Mouse (Mus musculus) forebrain, embryonic 16.5 days (tissue): ENCODE results near the gene Lhpp. TPM values are rescaled to one million over a fixed set of nuclear protein-coding genes. Genes with fewer than 3 reads are reported as not detected.
A peak's percentile ranks its signal among the peaks of the same experiment; 100 is the strongest.

Source experiments
- ATAC-seq: fragments of 200-750 bp; cut with Nextera tagmentation; 2 replicates; pipeline ENCODE4 v1.8.0; 2017; ENCODE audit warnings: mild to moderate bottlenecking, moderate library complexity
- H3K27ac ChIP-seq: fragments of 300-500 bp; sonication (generic); 2 replicates; pipeline ENCODE4 v1.5.1; 2014; ENCODE audit warnings: low read length, control low read depth
- H3K27me3 ChIP-seq: fragments of 300-500 bp; sonication (generic); replicated peaks from 2 replicates; pipeline ENCODE4 v1.6.1; 2014; ENCODE audit warnings: low read length; ENCODE audit not compliant: control insufficient read depth, insufficient read depth
- H3K36me3 ChIP-seq: fragments of 300-500 bp; sonication (generic); 2 replicates; pipeline ENCODE4 v1.6.1; 2014; ENCODE audit not compliant: control insufficient read depth, insufficient read depth
- H3K4me1 ChIP-seq: fragments of 300-500 bp; sonication (generic); replicated peaks from 2 replicates; pipeline ENCODE4 v1.6.1; 2014; ENCODE audit warnings: low read length; ENCODE audit not compliant: control insufficient read depth, insufficient read depth
- H3K4me2 ChIP-seq: fragments of 300-500 bp; sonication (generic); 2 replicates; pipeline ENCODE4 v1.6.1; 2014; ENCODE audit warnings: mild to moderate bottlenecking, low read length, control low read depth
- H3K4me3 ChIP-seq: fragments of 300-500 bp; sonication (generic); replicated peaks from 2 replicates; pipeline ENCODE4 v1.5.1; 2014; ENCODE audit warnings: mild to moderate bottlenecking, low read length, control low read depth
- H3K9ac ChIP-seq: fragments of 300-500 bp; sonication (generic); replicated peaks from 2 replicates; pipeline ENCODE4 v1.6.1; 2014; ENCODE audit warnings: low read depth, low read length, control low read depth
- H3K9me3 ChIP-seq: fragments of 300-500 bp; sonication (generic); 2 replicates; pipeline ENCODE4 v1.6.1; 2016; ENCODE audit warnings: low read length; ENCODE audit not compliant: control insufficient read depth
- WGBS: fragments of 180-500 bp; shearing (Covaris S2); extraction: QIAGEN DNeasy Blood & Tissue Kit; methylation state at CpG from one replicate; pipeline ENCODE4 v1.1.7; 2014; 5-methylcytosine and 5-hydroxymethylcytosine counted together
- polyA plus RNA-seq: library from polyadenylated mRNA; unstranded; fragments of >200 nt; fragmentation: Nextera tagmentation; extraction: Ambion mirVana; gene quantifications from 2 replicates; pipeline ENCODE4 v1.2.1, GENCODE M21; 2015

The Lhpp gene
- polyA plus RNA-seq, 1 experiment from 2014 or later = 31.2 TPM

DNA sequence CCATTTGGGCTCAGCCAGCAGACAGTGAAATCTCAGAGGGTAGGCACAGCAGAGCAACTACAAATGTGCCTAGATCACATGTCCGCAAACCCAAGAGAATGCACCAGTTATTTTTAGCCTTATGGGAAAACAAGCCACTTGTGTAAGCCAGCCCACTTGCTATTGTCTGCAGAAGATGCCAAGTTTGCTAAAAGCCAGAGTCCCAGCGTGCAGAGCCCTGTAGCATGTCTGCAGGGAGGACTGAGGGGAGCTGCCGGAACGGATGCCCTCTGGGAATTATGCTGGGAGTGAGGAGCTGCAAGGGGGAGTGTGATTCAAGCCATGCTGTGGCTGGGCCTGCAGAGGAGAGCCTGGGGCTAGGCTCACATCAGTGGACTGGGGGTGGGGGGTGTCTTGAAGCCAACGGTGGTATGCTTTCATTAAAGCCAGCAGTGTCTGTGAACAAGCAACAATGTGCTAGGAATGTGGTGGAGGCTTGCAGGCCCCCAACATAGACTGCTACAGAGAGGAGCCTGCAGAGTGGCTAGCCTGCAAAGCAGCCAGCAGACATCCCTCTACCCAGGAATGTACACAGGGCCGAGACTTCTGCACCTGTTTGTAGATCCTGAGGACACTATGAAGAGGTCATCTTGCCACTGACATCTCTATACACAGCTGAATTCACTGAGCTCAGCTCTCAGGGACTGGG is 103.9 kb downstream of the Lhpp start:
- Histone ChIP-seq H3K9ac (peak overlapping the region; percentile 30), H3K4me1 (peaks cover 22% of the 10 kb centered on the region), H3K27ac (peak overlapping the region; percentile 76), H3K4me2 (no peak overlapping the region), H3K27me3 (no peaks in the 10 kb centered on the region), H3K4me3 (no peak overlapping the region), H3K36me3 (no peaks in the 10 kb centered on the region), H3K9me3 (no peaks in the 10 kb centered on the region)
- WGBS = 15% methylated on average over 6 of the region's 6 CpGs
- peak; percentile 73 for ATAC-seq

DNA sequence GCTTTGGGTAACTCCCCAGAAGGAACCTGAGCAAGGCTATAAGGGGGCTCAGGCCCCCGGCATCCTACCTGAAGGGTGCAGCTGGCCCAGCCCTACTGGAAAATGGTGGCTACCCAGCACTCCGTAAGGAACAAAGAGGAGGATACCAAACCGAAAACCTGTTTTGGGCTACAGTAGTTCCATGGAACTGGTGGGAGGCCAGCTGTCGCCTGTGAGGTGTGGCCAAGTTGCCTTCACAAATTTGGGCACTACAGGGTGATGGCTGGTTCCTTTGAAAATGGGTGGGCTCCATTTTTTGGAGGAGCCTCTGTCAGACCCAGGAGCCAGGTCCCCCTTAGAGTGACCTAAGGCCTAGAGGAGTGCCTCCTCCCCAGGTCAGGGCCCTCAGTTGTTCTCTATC is 104.8 kb downstream of the Lhpp start:
- peaks cover 26% of the 10 kb centered on the region for H3K4me1 ChIP-seq
- no peak overlapping the region for H3K4me2 ChIP-seq
- ATAC-seq = no peak
- H3K27me3 ChIP-seq = no peaks in the 10 kb centered on the region
- WGBS = 89% methylated on average over 4 of the region's 4 CpGs
- peak overlapping the region; percentile 76; the same call in 1 of the 2 replicates for H3K27ac ChIP-seq
- H3K9ac ChIP-seq = no peak overlapping the region
- H3K36me3 ChIP-seq = no peaks in the 10 kb centered on the region
- H3K4me3 ChIP-seq = no peak overlapping the region
- no peaks in the 10 kb centered on the region for H3K9me3 ChIP-seq

DNA sequence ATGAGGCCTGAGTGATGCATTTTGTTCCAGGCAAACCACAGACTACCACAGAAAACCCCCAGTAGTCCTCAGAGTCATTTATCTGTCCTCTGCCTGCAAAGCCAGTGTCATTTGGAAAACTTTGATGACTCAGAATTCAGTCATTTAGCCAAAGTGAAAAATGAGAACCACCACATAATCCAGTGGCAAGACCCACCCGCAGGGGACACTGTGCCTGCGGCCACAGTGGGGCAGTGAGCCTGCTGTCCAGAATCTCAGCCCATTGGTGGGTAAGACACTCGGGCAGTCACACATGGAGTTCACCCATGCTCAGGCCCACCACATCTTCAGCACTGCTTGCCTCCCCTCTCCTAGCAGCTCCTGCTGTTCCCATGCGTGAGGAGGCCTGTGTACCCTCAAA is 109.1 kb downstream of the Lhpp start:
- H3K27me3 ChIP-seq = no peaks in the 10 kb centered on the region
- no peak overlapping the region for H3K4me3 ChIP-seq
- no peak overlapping the region; the same call in 1 of the 2 replicates for H3K27ac ChIP-seq
- H3K9me3 ChIP-seq = no peaks in the 10 kb centered on the region
- H3K9ac ChIP-seq = no peak overlapping the region
- 85% methylated on average over 4 of the region's 4 CpGs for WGBS
- peaks cover 36% of the 10 kb centered on the region for H3K4me1 ChIP-seq
- no peak overlapping the region for H3K4me2 ChIP-seq
- ATAC-seq = no peak
- H3K36me3 ChIP-seq = no peaks in the 10 kb centered on the region

DNA sequence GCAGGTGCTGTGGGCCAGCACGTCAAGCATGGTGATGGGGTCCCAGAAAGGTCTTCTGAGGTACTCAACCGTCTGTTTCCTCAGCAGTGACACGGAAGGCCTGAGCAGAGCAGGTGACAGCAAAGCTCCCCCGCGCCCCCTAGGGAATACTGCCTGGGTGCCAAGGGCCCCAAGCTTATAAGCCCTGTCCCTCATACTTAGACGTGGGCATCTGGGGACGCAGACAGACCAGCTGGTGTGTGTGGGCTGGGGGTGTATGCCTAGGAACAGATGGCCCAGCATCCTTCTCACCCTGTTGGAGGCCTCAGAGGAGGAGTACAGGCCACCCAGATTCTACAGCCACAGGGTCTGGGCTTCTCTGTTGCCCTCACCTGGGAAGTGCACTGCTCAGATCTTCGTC is 110.1 kb downstream of the Lhpp start:
- WGBS = 60% methylated on average over 8 of the region's 8 CpGs
- H3K4me3 ChIP-seq = no peak overlapping the region
- peaks cover 34% of the 10 kb centered on the region for H3K4me1 ChIP-seq
- ATAC-seq = peak; percentile 57
- no peaks in the 10 kb centered on the region for H3K36me3 ChIP-seq
- peak overlapping the region; percentile 54 for H3K27ac ChIP-seq
- H3K9me3 ChIP-seq = no peaks in the 10 kb centered on the region
- no peak overlapping the region for H3K9ac ChIP-seq
- no peaks in the 10 kb centered on the region for H3K27me3 ChIP-seq
- H3K4me2 ChIP-seq = no peak overlapping the region

DNA sequence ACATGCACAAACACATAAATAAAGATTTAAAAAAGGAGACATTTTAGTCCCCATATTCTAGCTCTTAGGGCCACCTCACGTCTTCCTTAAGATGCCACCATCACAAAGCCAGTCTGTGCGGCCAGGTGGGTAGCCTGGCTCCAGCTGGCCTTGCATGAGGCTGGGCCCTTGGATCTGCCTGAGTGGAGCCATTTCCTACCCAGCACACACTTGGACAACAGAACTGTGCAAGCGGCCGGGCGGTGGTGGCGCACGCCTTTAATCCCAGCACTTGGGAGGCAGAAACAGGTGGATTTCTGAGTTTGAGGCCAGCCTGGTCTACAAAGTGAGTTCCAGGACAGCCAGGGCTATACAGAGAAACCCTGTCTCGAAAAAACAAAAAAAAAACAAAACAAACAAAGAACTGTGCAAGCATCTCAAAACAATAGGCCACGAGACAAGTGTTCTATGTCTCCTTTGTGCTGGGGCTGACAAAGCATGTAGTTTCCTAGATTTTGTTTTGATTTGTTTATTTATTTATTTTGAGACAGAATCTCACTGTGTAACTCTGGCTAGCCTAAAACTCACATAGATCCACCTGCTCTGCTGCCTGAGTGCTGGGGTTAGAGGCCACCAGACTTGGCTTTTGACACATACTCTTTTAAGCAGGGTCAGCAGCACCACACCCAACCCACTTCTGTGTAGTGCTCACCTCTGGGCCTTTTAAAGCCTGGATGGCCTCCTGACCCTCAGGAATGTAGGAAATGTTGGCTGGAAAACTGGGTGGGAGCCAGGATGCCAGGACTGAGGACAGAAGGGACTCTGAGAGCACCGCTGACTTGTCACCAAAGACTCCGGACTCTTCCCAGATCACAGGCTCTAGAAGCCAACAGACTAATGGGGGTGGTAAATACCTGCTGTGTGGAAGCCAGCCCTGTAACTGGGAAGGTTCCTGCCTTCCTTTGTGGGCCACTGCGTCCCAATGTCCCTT is 112.2 kb downstream of the Lhpp start:
- H3K4me3 ChIP-seq = no peak overlapping the region
- WGBS = 82% methylated on average over 12 of the region's 12 CpGs
- H3K36me3 ChIP-seq = no peaks in the 10 kb centered on the region
- H3K27ac ChIP-seq = no peak overlapping the region; the same call in 1 of the 2 replicates
- H3K27me3 ChIP-seq = no peaks in the 10 kb centered on the region
- ATAC-seq = no peak
- no peaks in the 10 kb centered on the region for H3K9me3 ChIP-seq
- H3K4me2 ChIP-seq = no peak overlapping the region
- peaks cover 36% of the 10 kb centered on the region for H3K4me1 ChIP-seq
- no peak overlapping the region for H3K9ac ChIP-seq

DNA sequence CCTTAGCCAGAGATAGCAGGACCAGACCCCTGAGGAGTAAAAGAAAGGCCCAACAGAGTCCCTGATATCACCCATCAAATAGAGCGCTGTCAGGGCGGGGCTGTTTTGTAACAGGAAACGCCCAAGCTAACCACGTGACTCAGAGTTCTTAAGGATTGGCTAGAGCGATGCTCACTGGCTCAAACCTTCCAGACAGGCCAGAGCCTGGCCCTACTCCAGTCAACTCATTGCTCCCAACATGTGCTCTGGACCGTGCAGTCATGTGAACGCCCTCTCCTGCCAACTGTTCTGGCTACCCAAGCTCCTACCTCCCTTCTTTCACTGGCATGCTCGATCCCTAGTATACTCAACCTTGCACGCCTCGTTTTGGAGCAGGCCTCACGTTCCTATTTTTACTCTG is 113.5 kb downstream of the Lhpp start:
- peak; percentile 68; the same call in 1 of the 2 replicates for ATAC-seq
- Histone ChIP-seq H3K27me3 (no peaks in the 10 kb centered on the region), H3K4me3 (no peak overlapping the region), H3K4me2 (no peak overlapping the region), H3K9me3 (no peaks in the 10 kb centered on the region), H3K36me3 (no peaks in the 10 kb centered on the region), H3K4me1 (peaks cover 36% of the 10 kb centered on the region), H3K9ac (no peak overlapping the region), H3K27ac (no peak overlapping the region)
- WGBS = 68% methylated on average over 11 of the region's 11 CpGs

DNA sequence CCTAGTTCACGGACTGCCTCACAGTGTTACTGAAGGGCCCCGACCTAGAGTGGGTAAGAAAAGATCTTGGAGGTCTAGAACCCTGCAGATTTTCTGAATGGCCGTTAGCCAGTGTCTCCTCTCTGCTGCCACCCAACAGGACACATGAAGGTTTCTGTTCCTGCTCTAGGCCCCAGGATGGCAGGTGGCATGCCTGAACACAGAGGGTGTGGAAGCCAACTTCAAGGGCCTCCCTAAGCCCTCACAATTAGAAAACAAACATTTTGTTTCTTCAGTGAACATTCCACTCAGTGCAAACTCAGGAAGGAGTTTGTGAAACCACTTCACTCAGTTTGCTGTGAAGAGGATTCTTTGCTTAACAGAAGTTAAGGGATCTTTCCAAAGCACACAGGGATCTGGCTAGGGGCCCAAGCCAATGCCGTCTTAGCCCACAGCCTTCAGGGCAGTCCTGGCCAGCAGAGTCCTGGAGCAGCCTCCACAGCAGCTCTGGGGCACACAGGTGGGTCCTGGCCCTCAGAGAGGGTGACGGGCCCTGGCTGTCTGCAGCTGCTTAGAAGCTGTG is 114.1 kb downstream of the Lhpp start:
- H3K27ac ChIP-seq = no peak overlapping the region
- H3K4me2 ChIP-seq = no peak overlapping the region
- no peak overlapping the region for H3K9ac ChIP-seq
- no peak overlapping the region for H3K4me3 ChIP-seq
- 84% methylated on average over 5 of the region's 5 CpGs for WGBS
- no peaks in the 10 kb centered on the region for H3K36me3 ChIP-seq
- no peak for ATAC-seq
- H3K27me3 ChIP-seq = no peaks in the 10 kb centered on the region
- peaks cover 36% of the 10 kb centered on the region for H3K4me1 ChIP-seq
- no peaks in the 10 kb centered on the region for H3K9me3 ChIP-seq

DNA sequence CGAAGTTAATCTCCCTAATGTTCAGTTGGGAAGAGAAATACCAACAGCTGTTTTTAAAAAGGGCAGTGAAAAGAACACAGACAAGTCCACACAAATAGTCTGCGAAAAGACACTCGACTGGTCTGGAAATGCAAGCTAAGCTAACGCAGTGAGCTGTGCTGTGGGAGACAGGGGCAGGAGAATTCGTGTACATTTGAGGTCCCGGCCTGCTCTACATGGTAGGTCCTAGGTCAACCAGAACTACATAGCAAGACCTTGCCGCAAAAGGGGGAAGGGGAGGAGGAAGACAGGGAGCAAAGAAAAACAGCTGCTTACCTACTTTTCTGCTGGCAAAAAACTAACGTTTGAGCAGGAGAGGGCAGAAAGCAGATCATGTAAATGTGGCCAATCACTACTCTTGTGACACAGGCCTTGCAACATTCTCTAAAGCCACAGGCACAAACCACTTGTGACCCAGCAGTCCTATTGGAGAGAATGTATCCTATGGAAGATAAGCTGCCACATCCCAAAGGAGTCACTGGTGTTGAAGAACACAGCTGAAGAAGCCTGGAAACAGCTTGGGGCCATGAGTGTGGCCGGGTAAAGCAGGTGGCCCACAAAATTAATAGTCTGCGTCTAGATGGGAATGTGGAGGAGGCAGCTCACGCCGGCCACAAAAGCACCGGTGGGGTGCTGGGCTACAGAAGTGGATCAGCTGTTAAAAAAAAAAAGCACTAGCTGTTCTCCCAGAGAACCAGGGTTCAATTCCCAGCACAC is 115.8 kb downstream of the Lhpp start:
- H3K4me2 ChIP-seq = no peak overlapping the region
- no peak overlapping the region for H3K9ac ChIP-seq
- ATAC-seq = no peak
- 62% methylated on average over 13 of the region's 13 CpGs for WGBS
- no peaks in the 10 kb centered on the region for H3K27me3 ChIP-seq
- H3K36me3 ChIP-seq = no peaks in the 10 kb centered on the region
- peaks cover 33% of the 10 kb centered on the region for H3K4me1 ChIP-seq
- H3K9me3 ChIP-seq = no peaks in the 10 kb centered on the region
- H3K4me3 ChIP-seq = no peak overlapping the region
- no peak overlapping the region for H3K27ac ChIP-seq
